Mouse (Mus musculus) gastrocnemius, postnatal 10 days (tissue): ENCODE measurements at regions not wholly inside any gene's neighbourhood (a gene's known extent, or its start where the extent isn't known, plus 50 kb on each side); places are given as distances from the start of the nearest gene placed in this dataset.

Source experiments
- DNase-seq: peaks from one replicate; pipeline ENCODE4 v3.0.0; 2021; ENCODE audit warnings: mixed read lengths

- DNase-seq, result no peak
Measured at GRCm38 (mm10) chr3:138668394-138669092, 73.5 kb upstream of the Tspan5 start.

GRCm38 (mm10) chr3:138675881-138676280 lies 66.1 kb upstream of the Tspan5 start:
- no peak for DNase-seq

DNA sequence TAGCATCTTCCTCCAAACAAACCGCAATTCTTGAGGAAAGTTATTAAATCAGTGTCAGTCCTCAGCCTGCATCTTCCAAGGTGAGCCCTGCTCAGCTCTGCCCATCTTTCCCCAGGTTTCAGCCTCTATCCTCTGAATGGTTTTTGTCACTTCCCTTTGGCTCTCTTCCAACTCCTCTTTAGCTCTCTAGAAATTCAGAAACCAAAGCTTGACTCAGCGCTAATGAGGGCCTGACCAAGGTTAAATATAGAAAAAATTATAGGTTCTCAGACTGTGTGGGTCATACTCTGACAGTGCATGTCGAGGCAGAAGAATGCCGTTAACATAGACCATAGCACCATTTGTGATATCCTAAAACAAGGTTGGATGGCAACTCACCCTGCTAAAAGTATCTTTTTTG lies 63.6 kb upstream of the Tspan5 start:
- no peak for DNase-seq

- no peak for DNase-seq
Measured at GRCm38 (mm10) chr3:138686636-138687230, 55.3 kb upstream of the Tspan5 start.

DNA sequence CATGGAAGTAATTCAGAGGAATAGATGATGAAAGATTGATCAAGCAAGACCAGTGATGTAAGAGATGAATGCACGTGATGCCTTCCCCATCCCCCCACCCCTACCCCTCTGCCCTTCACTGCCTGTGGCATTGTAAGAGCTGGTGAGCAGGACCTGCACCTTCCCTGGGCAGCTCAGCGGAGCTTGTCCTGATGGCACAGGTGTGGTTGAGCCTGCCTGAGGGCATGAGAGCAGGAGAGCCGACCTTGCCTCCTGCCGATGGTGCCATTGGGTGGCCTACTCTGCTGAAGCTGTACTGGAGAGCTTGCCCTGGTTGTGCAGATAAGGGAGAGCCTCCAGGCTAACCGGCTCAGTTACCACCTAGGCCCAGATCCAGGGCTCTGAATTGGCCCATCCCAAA lies 53.4 kb upstream of the Tspan5 start:
- no peak for DNase-seq
